Mouse (Mus musculus) heart, adult 11 months (tissue): ENCODE data around the gene Catsper1.

ENCODE experiments used
- DNase-seq: peaks from one replicate; pipeline ENCODE4 v3.0.0; 2022

The Catsper1 gene

DNA sequence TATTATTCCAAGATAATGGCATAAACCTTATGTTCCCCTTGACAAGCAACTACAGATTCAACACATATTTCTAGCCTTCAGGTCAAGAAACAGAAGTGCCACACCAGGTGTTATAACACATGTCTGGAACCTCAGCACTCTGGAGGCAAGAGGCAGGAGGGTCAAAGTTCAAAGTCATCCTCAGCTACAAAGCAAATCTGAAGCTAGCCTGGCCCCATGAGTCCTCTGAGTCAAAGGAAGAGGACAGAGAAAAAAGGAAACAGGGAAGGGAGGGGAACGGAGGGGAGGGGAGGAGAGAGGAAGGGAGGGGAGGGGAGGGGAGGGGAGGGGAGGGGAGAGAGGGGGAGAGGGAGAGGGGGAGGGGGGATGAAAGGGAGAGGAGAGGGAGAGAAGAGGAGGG, 20.5 kb downstream of the Catsper1 start:
- no peak for DNase-seq

DNA sequence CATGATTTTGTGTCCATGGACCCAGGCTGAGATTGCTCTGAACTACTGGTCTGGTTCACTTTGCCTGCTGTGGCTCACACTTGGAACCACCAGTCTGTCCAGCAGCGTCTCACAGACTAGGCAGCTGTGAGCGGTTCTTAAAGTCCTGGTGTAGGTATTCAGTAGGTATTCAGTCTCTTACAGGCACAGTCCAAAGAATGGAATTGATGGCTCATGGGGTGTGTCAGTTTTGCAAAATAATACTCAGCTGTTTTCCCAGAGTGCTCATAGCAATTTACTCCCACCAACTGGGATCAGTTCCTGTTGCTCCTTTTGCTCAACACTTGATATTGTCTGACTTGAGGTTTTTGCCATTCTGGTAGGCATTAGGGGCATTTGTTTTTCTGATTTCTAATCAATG, 26.6 kb downstream of the Catsper1 start:
- no peak for DNase-seq

DNA sequence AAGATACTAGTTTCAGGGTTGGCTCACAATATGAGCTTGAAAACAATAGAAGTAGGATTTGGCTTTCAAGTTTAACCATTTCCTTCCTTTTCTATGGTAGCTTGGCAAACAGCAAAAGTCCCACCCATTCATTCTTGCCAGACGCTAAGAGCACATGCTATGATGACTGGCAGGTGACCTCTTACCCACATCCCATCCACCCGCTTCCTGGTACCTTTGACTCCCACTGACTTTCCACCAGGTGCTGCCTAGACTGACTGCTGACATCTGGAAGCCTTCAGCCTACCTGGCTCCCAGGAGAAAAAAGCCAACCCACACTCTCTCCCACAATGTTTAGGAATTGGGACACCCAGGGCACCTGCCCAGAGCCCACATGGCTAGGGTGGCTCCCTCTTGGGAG, 28.6 kb downstream of the Catsper1 start:
- DNase-seq: no peak

DNA sequence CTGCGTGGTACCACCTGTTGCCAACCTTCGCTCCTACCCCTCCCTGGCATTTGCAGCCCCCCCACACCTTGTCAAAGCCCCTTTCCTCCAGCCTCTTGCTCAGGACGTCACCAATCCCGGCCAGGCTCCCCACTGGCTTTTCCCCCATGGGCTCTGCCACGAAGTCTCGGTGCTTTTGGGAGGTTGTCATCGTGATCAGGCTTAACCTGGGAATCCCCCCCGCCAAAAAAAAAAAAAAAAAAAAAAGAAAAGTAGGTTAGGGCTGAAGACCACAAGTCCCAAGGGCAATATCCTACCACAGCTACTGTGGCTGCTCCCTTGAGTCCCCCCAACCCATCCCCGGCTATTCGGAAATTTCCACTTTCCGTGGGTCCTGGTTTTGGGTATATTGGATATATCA, 30.2 kb downstream of the Catsper1 start:
- DNase-seq: peak; percentile 90

DNA sequence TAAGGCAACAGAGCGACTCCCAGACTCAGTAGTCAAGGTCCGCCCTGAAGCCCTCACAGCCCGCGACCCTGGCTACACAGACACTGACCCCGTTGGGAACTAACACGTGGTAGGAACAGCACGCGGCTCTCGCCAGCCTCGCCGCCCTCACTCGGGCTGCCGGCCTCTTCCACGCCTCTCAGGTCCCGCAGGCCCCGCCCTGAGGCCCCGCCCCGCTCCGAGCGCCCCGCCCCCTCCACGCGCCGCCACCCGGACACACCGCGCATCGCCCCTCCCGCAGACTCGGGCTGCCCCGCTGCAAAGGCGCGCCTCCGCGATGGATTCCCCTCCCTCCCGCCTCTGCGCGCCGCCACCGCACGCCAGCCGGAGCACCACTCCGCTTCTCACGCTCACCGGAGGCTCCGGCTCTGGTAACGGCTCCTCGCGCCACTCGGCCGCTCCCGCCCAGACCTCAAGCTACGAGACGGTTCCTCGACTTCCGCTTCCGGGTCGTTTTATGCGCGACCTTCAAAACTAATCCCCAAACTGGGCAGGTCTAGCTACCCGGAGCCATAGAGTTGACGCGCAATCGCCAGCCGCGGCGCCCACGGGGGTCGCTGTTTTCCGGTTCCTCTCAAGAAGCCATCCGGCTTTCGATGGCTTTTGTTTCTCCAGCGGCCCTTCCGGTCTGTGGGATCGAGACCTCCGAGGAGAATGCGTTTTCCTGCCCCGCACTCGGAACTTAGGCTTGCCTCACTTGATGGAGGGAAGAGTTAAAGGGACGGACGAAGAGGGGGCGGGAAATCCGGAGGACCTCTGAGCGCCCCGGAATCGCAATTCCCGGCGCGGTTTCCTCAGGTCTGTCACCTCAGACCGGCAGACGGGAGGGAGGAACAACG, 30.9 kb downstream of the Catsper1 start, which contains the start of gene Eif1ad:
Eif1ad (plus strand) TSS at position 567 of the 878 bp plus-strand sequence.
- DNase-seq: peak; percentile 99

DNA sequence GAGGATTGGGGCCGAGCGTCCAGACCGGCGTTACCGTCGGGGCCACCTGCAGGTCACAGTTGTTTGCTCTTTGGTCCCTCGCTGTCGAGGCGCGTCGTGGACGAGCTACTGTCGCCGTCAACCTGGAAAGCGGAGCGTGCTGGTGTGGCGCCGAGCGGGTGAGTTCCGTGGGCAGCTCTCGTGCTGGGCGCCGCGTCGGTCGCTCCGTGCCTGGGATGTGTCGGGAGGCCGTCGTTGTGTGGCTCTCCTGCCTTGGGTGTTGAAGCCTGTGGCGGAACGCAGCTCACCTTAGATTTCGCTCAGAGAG, 31.5 kb downstream of the Catsper1 start, which contains the start of gene Banf1:
Banf1 (minus strand) TSS at position 116 of the 307 bp plus-strand sequence.
- DNase-seq: no peak

DNA sequence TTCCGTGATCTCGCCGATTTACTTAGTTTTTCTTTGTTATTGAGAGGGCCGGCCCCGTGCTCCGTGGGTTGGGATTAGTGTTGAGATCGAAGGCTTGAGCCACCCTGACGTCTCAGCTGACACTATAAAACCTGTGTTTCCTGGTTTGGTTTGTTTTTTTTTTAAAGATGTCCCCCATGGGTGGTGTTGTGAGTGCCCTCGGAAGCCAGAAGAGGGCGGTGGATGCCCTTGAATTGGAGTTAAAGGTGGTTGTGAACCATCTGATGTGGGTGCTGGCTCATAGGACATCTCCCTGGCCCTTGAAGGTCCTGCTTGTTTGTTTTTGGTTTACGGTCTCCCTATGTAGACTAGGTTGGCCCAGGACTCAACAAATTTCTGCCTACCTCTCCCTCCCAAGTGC, 31.9 kb downstream of the Catsper1 start:
- no peak for DNase-seq

DNA sequence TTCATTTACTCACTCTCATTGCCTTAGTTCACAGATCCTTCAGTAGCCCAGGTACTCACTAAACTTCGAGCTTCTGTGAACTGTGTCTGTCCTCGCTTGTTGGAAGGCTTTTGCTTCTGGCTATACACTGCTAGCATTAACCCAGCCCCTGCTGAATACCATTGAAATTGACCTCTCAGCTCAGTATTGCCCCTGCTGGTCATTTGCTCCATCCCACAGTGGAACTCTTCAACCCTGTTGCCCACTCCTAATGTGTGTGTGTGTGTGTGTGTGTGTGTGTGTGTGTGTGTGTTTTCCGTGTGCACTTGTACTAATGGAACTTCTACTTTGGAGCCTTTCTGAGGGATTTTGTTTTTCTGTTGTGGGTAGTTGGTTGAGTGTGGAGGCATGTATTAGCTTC, 35.4 kb downstream of the Catsper1 start:
- DNase-seq: no peak

DNA sequence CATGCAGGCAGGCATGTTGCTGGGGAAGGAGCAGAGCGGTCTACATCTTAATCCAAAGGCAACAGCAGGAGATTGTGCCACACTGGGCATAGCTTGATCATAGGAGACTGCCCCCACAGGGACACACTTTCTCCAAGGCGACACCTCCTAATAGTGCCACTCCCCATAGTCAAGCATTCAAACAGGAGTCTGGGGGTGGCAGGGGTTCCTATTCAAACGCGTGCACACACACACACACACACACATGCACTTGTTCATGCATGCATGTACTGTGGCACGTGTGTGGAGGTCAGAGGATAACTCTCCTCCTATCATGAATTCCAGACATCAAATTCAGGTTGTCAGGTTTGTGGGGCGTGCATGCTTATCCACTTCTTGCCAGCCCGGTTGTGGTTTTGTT, 37.2 kb downstream of the Catsper1 start:
- DNase-seq: no peak

DNA sequence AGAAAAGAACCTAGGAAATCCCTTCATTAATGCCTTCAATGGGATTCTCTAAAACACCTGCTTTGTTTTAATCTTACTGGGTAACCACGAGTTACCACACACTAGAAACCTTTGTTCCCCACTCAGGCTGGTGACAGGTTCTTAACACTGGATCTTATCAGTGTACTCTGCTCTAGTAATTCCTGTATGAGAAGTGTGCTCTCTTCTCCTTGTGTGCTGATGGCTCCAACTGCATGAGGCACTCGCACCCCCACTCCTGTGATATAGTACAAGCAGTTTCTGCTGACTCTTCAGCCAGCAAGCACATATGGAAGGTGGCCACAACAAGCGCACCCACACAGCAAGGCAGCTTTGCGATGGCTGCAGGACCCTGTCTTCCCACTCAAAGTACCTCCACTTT, 38.6 kb downstream of the Catsper1 start:
- no peak for DNase-seq

DNA sequence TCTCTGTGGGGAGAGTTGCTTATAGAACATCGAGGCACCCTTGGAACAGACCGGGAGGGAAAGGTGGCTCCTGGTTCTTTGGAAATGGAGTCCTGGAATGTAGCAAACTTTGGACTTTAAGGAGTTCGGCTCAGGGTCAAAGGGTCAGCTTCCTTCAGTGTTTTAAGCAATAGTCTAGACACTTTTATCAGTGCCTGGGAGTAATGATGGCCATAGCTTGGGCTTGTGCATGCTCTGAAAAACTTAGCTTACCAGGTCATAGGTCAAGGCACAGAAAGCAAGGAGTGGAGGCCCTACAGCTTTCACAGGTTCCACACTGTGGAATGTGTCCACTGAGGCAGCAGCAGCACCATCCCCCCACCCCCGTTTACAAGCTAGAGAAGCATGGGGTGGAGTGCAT, 39.2 kb downstream of the Catsper1 start:
- DNase-seq: no peak

DNA sequence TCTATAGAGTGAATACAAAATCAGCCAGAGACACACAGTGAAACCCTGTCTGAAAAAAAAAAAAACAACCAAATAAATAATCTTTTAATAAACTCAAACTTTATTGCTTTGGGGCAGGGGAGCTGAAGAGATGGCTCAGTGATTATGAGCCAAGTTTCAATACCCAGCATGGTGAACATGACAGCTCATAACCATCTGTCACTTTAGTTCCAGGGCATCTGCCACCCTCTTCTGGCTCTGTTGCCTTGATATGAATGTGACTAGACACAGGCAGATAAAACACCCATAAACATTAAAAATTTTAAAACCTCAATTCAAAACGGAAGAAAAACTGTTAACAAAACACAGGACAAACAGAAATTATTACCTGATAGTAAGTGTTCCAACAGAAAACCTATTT, 41.9 kb downstream of the Catsper1 start:
- no peak for DNase-seq

DNA sequence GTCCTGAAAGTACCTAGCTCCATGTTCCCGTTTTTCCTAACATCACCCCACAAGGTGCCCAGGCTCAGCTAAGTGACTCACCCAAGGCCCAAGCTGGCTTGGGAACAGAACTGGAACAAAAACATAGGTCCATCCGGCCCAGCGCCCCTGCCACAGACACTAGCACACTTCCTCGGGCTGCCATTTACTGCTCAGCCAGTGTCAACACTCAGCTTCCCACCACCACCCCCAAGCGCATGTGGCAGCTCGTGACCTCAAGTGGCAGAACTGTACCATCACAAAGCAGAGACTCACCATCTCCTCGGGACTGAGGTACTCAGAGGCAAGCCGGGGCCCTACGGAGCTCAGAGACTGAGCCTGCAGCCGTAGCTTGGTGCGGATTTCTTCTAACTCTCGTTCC, 47.8 kb downstream of the Catsper1 start:
- DNase-seq: peak; percentile 90

DNA sequence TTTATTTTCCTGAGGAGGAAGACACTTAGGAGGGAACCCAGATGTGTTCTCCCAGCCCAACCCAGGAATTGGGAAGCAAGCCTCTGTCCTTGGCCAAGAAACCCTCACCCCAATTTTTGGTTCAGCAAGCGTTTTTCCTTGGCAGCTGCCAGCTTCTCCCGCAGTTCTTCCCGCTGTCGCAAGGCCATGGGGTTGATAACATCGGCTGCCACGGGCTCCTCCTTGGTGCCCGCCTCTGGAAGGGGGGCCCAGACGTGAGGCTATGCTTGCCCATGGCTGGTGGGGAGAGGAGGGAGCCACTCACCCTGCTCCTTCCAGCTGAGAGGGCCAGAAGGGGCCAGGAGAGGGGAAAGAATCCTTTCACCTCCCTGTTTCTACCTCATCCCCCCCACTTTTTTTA, 49.2 kb downstream of the Catsper1 start:
- no peak for DNase-seq

DNA sequence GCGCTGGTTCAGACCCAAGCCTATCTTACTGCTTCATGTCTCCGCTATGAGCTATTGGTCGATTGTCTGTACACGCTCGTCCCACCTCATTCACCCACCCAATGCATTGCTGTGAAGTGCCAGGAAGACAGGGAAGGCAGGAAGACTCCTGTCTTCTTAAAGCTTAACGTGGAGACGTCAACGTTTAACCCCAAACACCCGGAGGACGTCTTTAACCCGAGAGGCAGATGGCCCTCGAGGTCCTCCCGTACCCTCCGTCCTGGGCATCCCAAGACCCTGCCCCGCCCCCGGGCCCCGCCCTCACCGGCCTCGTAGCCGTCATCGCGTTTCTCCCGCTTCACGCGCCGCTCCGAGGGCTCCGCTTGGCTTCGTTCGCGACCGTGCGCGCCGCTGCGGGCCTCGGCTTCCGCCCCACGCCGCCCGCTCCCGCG, 52.5 kb downstream of the Catsper1 start:
- DNase-seq: no peak

DNA sequence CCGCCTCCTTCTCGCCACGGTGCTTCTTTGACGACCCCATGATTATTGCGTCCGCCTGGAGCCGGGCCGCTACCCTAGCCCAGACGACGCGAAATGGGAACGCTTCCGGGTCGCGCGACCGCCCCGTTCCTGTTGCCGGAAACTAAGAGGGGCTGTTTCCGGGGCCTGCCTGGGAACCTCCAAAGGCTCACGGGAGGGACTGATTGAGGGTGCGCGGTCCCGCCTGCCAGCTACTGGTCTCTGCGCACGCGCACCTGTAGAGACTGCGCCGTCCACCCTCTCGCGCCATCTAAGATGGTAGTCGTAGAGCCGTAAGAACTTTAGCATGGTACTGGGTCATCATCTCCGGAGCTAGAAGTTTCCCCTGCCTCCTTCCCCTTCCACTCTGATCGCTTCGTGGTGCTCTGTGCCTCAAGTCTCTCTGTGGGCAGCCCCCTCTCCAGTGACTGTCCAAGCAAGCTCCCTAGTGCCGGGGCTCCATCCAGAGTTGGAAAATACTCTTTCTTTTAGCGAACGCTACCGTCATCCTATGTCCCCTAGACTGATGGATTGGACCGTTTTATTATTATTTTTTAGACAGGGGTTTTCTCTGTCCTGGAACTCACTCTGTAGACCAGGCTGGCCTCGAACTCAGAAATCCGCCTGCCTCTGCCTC, 53.2 kb downstream of the Catsper1 start, which contains the start of gene Sart1:
Sart1 (minus strand) TSS at position 116 of the 655 bp plus-strand sequence.
- DNase-seq: peak; percentile 100

DNA sequence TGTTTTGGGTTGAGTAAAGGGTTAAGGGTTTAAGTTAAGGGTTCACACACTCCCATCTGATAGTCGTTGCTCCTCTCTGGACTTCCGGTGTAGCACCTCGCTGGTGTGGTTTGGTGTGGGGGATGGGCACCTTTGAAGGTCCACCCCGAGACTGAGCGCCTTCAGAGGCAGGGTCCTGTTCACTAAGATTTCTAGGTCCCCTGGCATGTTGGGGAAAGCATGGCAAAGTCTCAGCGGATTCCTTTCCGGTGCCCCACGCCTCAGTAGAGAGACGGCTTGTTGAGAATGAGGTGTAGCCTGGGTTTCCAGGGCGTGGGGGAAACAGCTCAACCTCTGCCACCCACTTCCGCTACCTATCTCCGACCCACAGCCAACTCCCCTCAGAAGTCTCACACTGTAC, 54.1 kb downstream of the Catsper1 start:
- DNase-seq: peak; percentile 95

DNA sequence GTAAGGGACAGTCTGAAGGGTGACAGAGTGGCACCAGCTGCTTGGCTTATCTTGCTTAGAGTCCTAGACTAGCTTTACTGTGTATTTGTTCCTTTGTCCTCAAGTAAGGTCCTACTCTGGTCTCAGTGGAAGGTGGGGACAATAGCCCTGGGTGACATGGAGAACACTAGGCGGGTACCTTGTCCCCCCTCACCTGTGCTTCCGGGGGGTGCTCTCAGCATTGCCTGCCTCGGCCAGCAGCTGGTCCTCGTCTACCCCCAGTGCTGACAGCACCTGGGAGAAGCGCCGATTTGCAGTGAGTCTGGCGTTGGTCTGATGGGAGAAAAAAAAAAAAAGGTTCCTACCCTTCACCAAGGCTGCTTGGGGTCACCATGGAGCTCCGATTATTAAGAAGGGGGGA, 54.9 kb downstream of the Catsper1 start:
- DNase-seq: no peak

DNA sequence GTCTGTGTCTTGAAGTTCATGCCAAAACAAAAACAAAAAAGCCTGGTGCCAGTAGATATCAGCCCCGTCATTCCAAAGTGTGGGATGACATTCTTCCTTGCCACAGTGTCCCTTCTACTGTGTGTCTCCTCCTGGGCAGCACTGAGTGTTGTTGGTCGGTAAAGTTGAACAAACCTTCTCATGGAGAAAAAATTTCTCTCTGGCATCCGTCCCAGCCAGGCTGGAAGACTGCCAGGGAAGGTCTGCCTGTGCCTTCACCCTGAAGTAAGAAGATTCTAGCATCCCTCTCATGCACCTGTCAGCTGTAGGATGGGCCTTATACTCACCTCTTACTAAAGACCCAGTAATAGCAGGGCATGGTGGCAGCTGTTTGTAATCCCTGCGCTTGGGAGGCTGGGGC, 57.4 kb downstream of the Catsper1 start:
- no peak for DNase-seq
